Mouse (Mus musculus) erythroid progenitor cell, adult 5-6 weeks (primary cell): ENCODE measurements around the gene Shkbp1. TPM values are rescaled to one million over a fixed set of nuclear protein-coding genes. Genes with fewer than 3 reads are reported as not detected.

ENCODE experiments used
- ATAC-seq: replicated peaks from 2 replicates; pipeline ENCODE4 v1.8.0; 2016; ENCODE audit warnings: moderate number of reproducible peaks, mild to moderate bottlenecking, moderate TSS enrichment, inconsistent platforms; ENCODE audit not compliant: poor library complexity, low FRiP score, severe bottlenecking
- total RNA-seq, 2 experiments: library from RNA; stranded (forward) in 1 of 2; stranded (reverse) in 1 of 2; fragments of 150-400 nt in 1 of 2; fragments of 186-747, 209-891 nt in 1 of 2; gene quantifications; 2 replicates each; pipeline versions ENCODE4 v1.2.3 to v1.2.4; 2015 to 2017; ENCODE audit warnings: low replicate concordance in 2 of 2

The Shkbp1 gene
- total RNA-seq, 2 experiments from 2014 or later = 5.1 to 20.5 TPM

DNA sequence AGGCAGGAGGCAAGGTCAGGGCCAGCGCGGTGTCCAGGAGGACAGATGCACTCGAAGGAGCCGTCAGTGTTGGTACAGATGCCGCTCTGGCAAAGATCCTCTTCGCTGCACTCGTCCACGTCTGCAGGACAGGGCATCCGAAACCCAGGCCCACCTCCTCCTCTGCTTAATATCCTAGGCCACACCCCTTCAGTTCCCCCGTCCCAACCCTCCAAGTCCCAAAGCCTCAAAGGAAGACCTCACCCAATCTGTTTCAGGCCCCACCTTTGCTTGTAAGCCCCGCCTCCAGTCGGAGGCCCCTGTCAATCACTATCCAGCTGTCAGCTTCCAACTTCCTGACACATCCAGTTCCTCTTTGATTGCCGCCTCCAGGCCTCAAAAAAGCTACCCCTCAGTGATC lies 33.5 kb downstream of the Shkbp1 start:
- no peak for ATAC-seq

DNA sequence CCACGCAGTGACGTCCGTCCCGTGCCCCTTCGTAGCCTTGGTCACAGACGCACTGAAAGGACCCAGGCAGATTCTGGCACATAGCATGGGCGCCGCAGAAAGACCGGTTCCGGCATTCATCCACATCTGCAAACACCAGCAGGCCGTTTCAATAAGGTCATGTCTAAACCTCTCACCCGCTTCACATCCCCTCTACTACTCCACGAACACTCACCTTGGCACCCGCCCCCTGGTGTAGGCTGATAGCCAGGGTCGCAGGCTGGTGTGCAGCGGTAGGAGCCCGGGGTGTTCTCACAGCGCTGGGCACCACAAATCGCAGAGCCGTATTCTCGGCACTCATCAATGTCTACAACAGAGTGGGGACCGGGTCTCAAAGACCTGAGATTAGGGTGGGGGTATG lies 36.4 kb downstream of the Shkbp1 start:
- no peak for ATAC-seq

DNA sequence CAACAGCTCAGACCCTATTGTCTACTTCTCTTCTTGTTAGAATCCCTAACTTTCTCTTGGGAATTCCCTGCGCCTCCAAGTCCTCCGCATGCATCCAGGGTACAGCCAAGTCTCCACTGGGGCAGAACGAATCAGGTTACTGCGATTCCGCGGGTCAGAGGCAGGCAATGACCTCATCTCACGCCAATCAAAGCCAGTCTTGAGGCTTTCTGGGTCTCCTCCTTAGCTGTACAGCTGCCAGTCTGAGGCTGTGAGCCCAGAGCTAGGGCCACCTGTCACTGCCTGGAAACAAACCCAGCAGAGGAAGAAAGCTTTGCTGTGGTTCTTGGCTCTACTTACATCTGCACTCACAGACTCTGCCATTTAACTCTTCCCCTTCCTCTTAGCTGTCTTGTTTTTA lies 39.9 kb downstream of the Shkbp1 start:
- ATAC-seq = no peak

DNA sequence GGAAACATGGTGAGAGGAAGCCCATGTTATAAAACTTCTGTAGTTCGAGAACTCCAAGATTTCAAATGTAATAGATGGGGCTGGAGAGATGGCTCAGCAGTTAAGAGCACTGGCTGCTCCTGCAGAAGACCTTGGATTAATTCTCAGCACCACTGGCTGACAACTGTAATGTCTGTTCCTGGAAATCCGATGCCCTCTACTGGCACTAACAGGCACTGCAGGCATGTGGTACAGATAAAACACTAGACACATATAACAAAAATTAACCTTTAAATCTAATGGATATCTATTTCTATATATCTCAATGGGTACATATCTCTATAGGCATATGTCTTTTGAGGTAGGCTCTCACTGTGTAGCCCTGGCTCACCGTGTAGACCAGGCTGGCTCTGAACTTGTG lies 41.4 kb downstream of the Shkbp1 start:
- ATAC-seq = no peak

DNA sequence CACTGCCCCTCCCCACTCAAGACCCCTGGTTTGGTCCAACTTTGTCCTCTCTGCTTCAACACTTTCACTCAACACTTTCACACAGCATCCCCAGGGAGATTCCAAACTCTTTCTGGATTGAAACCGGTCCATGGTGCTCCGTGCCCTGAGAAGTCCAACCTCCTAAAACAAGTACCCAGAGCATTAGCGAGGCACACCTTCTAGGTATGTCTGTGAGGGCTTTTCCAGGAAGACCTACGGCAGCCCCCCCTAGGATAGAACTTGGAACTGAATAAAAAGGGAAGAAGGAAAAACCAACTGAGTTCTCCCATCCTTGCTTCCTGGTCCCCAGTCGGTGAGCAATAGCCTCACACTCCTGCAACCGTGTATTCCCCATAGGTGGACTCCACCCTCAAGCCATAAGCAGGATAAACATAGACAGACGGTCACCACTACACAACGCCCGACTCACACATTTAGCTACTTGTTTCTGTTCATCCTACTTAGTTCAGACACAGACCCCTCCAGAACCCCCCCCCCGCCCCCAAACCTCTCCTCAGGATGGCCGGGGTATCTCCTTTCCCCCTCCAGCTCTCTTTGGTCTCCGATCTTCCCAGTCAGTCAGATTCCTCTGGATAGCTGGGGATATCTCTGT lies 44.1 kb downstream of the Shkbp1 start:
- no peak for ATAC-seq

DNA sequence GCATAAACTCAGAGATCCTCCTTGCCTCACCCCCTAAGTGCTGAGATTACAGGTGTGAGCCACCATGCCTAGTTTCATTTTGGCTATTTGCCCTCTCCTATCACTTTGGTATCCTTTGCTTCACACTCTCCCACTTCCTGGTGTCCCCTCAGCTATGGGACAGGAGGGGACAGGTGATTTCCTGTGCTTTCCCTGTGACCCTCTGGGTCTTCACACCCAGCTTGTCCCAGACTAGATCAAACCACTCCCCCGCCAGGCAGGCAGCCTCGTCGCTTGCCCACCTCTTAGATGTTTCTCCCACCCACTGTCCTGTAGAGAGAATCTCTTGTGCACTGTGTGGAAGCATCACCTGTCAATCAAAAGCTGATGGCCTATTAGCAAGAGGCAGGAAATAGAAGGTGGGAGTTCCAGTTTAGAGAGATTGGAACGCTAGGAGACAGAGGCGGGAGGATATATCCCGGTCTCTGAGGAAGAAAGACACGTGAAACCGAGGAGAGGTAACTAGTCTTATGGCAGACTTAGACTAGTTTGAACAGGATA lies 44.8 kb downstream of the Shkbp1 start:
- ATAC-seq = no peak

DNA sequence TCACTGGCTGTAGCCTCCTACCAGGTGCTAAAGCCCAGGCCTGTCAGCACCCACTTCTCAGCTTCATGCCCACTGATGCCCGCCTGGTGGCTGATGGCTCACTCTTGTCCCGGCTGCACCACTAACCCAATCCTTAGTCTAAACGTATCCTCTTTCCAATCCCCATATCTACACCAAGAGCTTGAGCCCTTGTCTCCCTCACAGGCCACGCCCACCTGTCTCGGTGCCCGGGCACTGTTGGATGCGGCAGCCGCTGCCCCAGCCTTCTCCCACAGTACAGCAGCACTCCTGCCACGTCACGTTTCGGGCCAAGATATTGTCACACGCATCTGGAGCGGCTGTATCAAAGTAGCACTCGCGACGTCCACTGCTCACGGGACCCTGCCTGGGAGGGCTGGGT lies 45.5 kb downstream of the Shkbp1 start:
- ATAC-seq = 0 out of 2 replicates have a peak, but pooled peaks have one; percentile 42

DNA sequence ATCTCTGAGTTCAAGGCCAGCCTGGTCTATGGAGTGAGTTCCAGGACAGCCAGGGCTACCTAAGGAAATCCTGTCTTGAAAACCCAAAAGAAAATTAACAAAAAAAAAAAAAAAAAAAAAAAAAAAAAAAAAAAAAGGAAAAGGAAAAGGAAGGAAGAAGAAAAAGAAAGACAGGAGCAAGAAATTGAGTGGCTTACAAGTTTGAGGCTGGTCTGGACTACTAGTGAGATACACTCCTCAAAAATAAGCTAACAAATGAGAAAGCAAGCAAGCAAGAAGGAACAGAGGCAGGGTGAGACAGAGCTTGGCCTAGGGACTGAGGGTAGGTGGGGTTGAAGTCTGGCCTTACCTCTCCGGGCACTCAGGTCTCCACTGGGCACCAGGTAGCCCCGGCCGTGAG lies 46.0 kb downstream of the Shkbp1 start:
- ATAC-seq = no peak

DNA sequence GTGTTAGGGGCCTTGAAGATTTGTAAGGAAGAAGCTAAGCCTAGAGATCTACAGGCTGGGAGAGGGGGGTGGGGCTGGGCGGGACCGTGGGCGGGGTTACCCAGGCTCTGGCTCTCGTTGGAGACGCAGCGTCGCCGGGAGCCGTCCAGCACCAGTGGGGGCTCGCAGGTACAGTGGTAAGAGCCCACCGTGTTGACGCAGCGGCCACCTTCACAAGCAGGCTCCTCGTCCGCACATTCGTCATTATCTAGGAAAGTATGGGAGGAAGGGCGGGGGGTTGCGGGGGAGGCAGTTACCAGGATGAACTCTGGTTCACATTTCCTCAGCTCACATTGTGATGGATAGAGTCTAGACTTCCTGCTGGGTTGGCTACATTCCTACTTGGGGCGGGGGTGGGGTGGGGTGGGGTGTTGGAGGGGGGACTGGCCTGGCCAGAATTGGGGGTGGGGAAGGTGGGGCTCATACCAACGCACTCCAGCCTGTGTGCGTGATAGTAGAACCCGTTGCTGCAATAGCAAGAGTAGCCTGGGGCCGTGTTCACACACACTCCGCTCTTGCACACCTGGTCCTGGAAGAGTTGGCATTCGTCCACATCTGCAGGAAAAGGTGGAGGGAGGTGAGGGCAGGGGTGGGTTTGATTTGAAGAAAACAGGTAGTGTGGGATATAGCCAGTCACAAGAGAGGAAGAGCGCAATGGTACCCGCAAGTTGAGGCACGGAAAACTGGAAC lies 46.8 kb downstream of the Shkbp1 start:
- no peak for ATAC-seq

DNA sequence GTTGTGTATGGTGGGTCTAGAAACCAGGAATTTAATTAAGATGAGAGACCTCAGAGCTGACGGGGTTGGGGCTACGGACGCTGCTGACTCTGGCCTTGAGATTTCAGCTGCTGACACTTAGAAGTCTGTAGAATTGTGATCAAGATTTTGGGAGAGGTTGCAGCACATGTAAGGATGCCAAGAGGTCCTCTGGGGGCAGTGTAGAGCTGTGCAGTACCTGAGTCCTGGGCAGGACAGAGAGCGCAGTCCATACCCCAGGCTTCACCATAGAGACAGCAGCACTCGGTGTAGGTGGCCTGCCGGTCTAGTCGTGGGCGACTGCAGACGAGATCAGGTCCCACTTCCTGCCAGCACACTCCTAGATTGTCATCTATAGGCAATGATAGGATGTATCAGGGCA lies 48.3 kb downstream of the Shkbp1 start:
- ATAC-seq = no peak

DNA sequence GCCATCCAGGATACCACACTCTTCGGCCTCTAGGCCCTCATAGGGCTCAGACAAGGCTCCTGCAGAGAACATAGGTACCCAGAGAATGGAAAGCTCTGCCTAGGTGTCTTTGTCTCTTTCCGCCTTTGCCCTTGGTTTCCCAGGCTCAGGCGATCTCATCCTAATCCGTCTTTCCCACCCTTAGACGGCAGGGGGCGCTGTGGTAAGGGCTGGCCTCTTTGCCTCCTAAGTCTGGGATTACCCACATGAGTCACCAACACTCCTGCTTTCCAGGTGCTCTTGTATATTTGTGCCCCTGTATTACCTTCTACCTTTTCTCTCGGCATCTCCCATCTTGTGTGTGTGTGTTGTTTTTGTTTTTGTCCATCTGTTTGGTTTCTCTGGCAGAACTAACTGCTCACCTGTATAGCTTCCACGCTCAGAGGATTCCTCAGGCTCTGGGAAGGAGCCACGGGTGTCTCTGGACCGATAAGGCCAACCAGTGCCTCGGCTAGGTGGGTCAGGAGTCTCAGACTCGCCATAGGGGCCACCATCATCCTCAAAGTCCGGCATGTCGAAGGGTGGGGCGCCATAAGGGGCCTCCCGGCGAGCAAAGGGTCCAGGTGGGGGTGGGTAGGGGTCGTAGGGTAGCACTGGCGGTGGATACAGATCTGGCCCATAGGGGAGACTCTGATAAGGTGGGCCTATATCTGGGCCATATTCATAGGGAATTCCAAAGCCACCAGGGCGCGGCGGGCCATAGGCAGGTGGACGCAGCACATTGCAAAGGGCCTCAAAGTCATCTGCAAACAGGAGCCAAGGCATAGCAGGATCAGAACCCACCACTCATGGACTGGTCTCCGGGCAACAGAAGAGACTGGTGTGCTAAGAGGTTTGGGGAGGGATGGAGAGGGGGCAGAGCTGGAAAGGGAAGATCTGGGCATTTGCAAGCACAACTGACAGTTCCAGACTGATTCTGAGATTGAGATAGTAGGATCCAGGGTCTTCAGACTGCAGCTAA lies 49.4 kb downstream of the Shkbp1 start:
- ATAC-seq = no peak

DNA sequence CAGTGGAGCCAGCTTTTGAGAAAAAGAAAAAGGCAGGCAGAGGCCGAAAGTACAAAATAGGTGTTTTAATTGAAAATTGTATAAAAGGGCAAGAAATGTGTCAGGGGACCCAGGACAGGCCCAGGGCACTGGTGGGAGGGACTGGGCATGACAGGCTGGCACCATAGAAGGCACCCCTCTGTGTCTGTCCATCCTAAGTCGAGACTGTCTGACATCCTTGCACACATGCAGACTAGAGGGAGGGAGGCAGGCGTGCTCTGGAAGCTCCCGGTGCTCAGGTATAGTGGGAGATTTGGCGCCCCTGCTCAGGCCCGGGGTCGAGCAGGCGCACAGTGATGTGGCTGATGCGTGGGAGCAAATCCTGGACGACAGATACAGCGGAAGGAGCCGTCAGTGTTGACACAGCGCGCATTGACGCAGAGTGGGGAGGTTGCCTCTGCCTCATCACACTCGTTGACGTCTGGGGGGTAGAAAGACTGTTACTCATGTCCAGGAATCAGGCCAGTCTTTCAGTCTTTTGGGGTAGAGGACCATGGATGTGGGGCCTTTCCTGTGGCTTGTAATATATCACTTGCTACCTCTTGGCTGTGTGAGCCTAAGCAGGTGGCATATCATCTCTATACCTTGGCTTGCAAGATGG lies 50.6 kb downstream of the Shkbp1 start:
- ATAC-seq = no peak

DNA sequence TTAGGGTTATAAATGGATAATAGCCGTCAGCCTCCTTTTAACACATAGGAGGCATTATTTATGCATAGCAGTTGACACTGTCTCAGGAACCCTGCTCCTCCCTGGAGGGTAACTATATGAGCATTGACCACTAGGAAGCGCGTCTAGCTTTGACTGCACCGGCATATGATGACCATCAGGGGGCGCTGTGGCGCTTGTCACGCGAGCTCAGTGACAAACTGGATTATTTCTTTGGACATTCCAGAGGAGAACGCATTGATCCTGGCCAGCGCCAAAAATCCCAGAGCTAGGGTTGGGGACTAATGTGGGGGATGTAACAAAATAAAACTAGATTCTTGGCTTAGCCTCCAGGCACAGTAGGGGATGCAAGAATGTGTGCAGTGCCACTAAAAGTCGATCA lies 53.6 kb downstream of the Shkbp1 start:
- ATAC-seq = no peak

DNA sequence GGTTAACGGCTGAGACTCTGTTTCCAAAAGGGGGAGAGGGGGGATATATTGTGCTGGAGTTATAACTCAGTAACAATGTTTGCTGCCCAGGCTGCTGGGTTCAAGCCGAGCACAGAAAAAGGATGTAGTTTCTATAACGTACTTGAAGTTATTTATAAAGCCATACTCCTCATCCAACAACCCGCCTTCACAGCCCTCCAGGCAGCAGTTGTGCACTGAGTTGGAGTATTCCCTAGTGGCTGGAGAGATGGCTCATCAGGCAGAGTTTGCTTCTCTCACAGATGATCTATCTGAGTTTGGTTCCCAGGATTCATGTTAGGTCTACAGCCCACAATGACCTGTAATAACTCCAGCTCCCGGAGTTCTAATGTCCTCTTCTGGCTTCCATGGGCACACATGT lies 55.0 kb downstream of the Shkbp1 start:
- ATAC-seq = no peak

DNA sequence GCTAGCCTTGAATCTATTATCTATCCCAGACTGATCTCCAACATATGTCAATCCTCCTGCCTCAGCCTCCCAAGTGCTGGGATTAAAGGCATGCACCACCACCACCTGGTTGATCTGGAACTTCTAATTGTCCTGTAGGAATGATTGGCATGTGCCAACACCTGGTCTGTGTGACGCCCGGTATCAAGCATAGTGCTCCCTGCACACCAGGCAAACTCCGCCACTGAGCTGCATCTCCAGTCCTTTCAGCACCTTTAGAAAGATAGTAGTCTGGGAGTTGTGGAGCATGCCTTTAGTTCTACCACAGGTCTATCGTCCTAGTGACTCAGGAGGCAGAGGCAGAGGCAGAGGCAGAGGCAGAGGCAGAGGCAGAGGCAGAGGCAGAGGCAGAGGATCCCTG lies 55.5 kb downstream of the Shkbp1 start:
- no peak for ATAC-seq

DNA sequence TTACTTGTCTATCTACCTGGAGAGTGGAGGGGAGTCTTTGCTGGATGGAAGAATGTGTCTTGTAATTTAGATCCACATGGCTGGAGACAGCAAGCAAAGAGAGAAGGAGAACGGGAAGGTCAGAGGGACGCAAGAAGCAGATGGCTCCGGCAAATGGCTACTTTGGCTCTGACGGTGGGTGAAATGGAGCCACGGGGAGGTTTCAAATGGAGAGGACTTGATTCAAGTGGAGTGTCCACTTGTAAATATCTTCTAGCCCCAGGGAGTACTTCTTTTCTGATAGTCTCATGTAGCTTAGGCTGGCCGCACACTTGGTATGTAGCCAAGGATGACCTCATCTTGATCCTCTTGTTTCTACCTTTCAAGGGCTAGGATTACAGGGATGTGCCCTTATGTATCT lies 57.0 kb downstream of the Shkbp1 start:
- no peak for ATAC-seq

DNA sequence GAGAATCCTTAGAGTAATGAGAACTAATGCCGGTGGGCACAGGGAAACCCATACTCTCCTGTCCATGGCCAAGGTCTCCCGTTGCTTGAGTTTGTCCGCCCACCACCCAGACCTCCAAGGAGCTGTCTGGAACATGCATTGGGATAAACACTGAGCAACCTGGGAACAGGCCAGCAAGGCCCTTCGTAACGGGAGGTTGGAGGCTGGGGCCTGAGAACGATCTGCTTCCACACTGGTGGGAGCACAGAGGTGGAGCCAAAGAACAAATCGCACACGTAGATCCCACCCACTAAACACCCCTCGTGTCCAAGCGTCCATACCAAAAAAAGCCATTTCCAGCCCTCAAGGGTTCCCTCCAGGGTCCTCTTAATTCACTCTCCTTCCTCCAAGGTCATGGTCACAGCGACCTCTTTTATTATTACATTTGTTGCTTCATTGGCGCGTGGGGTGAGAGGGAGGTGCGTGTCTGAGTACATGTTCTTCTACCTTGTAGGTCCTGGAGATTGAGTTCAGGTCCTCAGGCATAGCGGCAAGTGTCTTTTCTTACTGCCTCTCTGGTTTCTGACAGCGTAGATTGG lies 57.7 kb downstream of the Shkbp1 start:
- no peak for ATAC-seq

DNA sequence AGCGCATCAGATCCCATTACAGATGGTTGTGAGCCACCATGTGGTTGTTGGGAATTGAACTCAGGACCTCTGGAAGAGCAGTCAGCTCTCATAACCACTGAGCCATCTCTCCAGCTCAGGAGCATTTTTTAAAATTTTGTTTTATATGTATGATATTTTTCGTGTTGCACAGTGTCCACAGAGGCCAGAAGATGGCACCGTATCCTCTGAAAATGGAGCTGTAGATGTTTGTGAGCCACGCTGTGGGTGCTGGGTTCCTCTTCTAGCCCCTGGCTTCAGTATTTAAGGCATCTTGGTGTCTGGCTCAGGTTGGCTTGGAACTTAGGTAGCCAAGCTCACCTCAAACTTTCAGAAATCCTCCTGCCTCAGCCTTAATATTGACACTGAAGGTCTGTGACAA lies 59.3 kb downstream of the Shkbp1 start:
- ATAC-seq = no peak

DNA sequence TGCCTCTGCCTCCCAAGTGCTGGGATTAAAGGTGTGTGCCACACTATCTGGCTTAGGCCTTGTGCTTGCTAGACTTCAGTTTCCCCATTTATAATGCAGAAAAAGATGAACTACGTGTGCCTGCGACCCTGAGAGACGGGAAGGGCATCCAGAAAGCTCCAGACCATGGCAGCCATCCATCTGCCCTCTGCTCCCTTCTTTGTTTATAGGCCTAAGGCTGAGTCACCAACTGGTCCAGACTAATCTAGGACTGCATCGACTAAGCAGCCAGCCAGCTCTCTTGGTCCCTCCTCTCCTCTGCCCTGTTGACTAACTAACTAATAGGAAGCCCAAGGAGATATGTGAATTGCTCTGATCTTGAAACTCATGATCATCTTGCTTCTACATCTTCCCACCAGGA lies 59.9 kb downstream of the Shkbp1 start:
- no peak for ATAC-seq
